Mouse (Mus musculus): ENCODE data around the gene Adgrg3.
"Not testable (repeated sequence)": the region's sequence is repeated elsewhere in the genome, so short reads cannot be mapped to it uniquely, and the experiment has no call there.

The Adgrg3 gene

DNA sequence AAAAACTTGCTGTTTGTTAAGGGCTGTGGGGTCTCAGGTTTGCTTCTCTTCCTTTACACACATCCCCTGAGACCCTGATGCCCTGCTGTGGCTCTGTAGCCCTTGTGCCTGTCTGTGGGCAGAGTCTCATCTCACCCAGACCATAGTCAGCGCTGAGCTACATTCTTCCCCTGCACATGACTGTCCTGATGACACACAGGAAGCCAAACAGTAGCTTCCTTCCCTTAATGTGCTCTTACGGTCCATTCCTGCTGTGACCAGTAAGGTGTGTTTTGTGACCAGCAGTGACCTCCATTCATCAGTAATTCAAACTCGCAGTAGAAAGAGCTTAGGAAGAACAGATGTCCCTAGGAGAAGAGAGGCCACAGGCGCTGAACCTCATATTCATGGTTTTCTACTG lies 6.9 kb downstream of the Adgrg3 start:
- no peak for DNase-seq (ENCODE audit: low spot score in 2 of 2)

DNA sequence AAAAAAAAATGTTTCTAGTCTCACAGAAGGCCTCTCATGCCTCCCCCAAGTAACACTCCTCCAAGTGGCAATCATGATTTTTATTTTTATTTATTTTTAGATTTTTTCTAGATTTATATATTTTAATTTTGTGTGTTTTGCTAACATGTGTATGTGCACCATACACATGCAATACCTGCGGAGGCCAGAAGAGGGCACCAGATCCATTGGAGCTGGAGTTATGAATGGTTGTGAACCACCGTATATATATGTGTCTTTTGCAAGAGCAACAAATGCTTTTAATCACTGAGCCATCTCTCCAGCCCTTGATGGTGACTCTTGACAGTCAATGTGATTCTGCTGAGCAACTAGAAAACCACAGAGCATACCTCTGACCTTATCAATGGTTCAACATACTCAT lies 7.9 kb downstream of the Adgrg3 start:
- DNase-seq (ENCODE audit: low spot score in 2 of 2) = no peak

DNA sequence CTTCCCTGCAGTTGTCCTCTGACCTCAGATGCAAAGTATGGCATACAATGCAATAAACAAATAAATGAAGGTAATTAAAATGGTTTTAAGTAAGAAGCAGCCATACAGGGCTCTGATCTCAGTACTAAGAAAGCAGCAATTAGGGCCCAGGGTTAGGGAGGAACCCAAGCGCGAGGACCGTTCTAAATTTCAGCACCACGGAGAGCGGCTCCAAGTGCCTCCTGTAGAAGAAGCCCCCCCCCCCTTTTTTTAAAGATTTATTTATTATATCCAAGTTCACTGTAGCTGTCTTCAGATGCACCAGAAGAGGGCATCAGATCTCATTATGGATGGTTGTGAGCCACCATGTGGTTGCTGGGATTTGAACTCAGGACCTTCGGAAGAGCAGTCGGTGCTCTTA lies 10.9 kb downstream of the Adgrg3 start:
- not testable (repeated sequence) for DNase-seq (ENCODE audit: low spot score in 2 of 2)

DNA sequence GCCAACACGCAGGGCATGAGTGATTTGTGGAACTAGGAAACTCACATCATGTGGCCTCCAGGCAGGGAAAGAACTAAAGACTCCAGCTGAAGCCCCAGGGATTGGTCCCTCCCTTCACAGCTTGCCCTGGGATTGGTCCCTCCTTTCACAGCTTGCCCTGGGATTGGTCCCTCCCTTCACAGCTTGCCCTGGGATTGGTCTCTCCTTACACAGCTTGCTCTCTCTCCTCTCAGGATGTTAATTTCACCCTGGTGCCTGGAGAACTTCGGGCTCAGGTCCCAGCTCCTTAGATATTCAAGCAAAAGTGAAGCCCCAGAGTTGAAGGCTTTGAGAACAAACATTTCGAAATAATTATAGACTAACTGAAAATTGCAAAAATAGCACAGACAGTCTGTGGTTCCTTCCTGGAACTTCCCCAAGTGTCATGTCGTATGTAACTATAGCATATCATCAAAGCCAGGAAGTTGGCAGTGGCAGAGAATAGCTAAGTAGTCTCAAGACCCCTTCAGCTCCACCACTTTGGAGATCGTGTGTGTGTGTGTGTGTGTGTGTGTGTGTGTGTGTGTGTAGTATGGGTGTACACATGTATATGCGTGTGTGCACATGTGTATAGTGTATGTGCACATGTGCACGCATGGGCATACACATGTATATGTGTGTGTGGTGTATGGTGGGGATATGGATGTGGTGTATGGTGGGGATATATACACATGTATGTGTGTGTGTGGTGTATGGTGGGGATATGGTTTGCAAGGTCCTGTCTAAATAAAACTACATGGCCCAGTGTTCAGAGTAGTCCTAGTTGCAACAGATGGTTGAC lies 19.8 kb downstream of the Adgrg3 start:
- peak; percentile 31 to 46 for DNase-seq (ENCODE audit: low spot score in 2 of 2)

DNA sequence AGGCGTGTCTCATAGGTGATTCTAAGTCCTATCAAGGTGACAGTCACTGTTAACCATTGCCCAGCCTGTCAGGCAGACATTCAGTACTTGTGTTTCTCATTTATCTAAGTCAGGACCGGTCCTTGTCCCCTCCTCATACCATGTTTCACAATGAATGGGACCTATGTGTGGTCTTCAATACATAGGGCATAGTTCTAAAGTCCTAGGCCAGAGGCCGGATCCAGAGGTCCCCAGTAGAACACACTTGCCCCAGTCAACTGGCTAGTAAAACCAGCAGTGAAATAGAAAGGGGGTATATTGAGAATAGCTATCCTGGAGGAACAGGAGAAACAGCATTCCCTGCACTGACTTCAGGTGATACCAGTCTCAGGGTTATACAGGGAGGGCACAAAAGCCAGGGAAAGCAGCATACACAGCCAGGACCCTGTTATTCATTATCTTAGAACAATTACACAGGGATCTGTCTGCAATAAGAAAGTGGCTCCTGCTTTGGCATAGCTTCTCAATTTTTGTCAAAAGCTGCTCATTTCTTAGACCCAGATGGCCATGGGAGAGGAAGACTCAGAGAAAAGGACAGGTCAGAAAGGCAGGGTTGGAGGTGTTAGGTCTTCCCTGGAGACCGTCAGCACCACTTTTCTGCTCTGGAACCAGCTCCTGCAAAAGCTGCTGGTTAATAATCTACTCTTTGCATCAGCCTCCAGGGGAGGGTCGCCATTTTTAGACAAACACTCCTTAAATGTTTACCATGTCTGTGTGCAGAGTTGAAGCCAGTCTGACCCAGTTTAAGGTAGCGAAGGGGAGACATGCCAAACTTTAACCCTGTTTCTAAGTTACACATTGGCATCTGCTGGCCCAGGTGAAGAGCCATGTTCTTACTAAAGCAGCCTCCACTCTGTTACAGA lies 24.6 kb downstream of the Adgrg3 start:
- DNase-seq (ENCODE audit: low spot score in 2 of 2) = no peak

DNA sequence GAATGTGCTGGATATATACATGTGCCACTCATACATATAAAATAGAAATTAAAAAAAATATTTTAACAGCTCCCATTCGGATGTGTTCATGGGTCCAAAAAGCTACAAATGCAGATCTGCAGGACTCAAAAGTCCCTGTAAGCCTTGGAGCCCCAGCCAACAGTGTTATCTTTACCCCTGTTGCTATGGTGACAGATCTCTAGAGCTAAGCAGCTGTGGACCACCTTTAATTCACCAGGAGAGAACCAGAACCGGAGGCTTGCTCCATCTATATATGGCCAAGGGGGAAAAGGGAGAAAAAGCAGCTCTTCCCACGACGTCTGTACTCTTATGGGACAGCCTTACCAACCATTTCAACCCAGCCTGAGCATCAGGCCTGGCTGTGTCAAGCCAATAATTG lies 27.3 kb downstream of the Adgrg3 start:
- no peak for DNase-seq (ENCODE audit: low spot score in 2 of 2)

GRCm38 (mm10) chr8:95046982-95047381 lies 29.5 kb downstream of the Adgrg3 start:
- DNase-seq (ENCODE audit: low spot score in 2 of 2) = no peak

- DNase-seq (ENCODE audit: low spot score in 2 of 2) = no peak
These were observed 30.6 kb downstream of the Adgrg3 start for GRCm38 (mm10) chr8:95047884-95048680.

GRCm38 (mm10) chr8:95049636-95050035 lies 32.1 kb downstream of the Adgrg3 start:
- DNase-seq (ENCODE audit: low spot score in 2 of 2) = no peak

GRCm38 (mm10) chr8:95054438-95054837 lies 36.9 kb downstream of the Adgrg3 start:
- DNase-seq (ENCODE audit: low spot score in 2 of 2) = no peak

GRCm38 (mm10) chr8:95054927-95055510 lies 37.5 kb downstream of the Adgrg3 start, which contains the start of gene Drc7:
Gene Drc7 (plus strand): TSS chr8:95055103.
- peak in 1 of 2 experiments; percentile 17 for DNase-seq (ENCODE audit: low spot score in 2 of 2)

DNA sequence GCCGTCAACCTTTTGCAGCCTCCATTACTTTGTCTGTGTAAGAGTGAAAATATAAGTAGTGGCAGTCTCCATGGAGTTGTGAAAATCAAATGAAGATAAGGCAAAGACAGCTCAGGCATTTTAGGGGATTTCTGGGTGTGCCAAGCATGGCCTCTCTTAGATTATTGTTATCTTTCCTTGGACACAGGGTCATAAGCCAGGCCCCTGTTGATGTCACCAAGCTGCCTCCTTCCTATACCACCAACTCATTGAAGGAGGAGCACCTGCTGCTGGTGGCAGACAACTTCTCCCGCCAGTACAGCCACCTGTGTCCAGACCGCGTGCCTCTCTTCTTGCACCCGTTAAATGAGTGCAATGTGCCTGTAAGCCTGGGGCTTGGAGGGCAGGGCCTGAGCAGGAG lies 38.9 kb downstream of the Adgrg3 start:
- no peak for DNase-seq (ENCODE audit: low spot score in 2 of 2)

DNA sequence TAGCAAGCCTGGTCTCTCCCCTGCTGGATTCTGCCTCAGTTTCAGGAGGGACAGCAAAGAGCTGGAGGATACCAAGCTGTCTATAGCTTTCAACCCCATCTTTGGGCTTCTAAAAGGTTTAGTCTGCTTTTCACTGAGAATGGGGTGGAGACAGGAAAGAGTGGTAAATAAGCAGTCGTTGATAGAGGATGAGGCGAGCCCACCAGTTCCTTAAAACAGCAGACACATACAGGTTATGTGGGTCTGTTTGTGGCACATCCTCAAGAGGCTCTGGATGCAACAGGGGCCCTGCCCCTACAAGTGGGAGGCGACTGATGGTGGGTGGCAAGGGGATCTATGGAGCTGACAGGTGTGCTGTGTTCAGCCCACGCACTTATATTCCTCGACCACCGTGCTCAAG lies 41.2 kb downstream of the Adgrg3 start:
- DNase-seq (ENCODE audit: low spot score in 2 of 2) = no peak

- DNase-seq (ENCODE audit: low spot score in 2 of 2) = no peak
These were observed 42.5 kb downstream of the Adgrg3 start for GRCm38 (mm10) chr8:95059812-95060533.

- no peak for DNase-seq (ENCODE audit: low spot score in 2 of 2)
These were observed 47.0 kb downstream of the Adgrg3 start for GRCm38 (mm10) chr8:95064531-95064930.

DNA sequence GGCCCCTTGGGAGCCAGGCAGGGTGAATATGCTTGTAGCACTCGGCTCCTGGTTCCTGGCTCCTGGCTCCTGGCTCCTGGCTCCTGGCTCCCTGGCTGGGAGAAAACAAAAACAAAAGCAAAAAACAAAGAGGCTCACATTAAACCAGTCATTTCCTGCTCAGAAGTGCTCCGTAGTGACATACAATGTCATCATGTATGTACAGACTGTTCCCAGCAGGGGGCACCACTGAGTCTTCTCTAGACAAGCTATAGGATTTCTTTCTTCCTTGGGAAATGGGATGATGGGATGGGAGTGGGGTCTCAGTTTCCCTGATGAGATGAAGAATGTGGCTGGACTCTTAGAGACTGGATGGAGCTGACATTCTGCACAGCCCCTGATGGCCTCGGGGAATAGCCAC lies 50.1 kb downstream of the Adgrg3 start:
- DNase-seq (ENCODE audit: low spot score in 2 of 2) = peak in 1 of 2 experiments; percentile 45

DNA sequence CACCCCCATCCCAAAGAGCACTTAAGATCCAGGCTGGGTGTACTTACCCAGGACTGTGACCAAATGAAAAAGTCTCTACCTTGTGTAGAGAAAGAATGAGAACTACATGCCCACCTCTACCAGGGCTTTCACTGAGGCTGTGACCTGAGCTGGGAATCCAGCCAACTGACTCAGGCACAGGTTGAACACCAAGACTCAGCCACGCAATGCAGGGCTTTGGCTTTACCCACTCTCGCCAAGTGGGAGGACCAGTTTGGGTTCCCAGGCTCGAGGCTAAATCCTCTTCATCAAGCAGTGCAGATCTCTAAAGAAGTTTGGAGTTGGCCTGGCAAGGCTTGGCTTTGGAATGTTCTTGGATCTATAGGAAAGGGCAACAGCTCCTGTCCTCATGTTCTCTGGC lies 58.0 kb downstream of the Adgrg3 start:
- DNase-seq (ENCODE audit: low spot score in 2 of 2) = no peak

GRCm38 (mm10) chr8:95076151-95076550 lies 58.7 kb downstream of the Adgrg3 start:
- no peak for DNase-seq (ENCODE audit: low spot score in 2 of 2)

GRCm38 (mm10) chr8:95078055-95078454 lies 60.6 kb downstream of the Adgrg3 start:
- DNase-seq (ENCODE audit: low spot score in 2 of 2) = no peak

DNA sequence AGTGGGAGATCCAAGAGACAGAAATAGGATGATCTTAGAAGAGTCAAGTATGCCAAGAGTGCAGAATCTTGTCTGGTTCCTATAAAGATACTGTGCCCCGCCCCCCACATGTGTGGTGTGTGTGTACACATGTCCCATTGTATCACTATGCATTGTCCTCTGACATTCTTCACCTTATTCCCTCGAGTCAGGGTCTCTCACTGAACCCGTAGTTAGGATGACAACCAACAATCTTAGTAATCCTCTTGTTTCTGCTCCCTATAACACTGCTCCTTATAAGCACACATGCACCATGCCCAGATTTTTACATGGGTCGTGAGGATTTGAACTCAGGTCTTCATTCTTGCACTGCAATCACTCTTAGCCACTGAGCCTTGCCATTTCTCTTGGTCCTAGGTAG lies 61.8 kb downstream of the Adgrg3 start:
- DNase-seq (ENCODE audit: low spot score in 2 of 2) = no peak
